Mouse (Mus musculus) natural killer cell, adult 2 months (primary cell): Measurements from ENCODE around the gene Arhgap45.
"Not testable (repeated sequence)": the region's sequence is repeated elsewhere in the genome, so short reads cannot be mapped to it uniquely, and the experiment has no call there.

ENCODE experiments used
- DNase-seq, 2 experiments: peaks; one replicate each; pipeline ENCODE4 v3.0.0; 2022; ENCODE audit warnings: low spot score in 2 of 2

Gene Arhgap45

GRCm38 (mm10) chr10:80033511-80034391 lies 17.3 kb downstream of the Arhgap45 start:
- DNase-seq: peak; percentile 83 to 86

GRCm38 (mm10) chr10:80035148-80035547 lies 18.7 kb downstream of the Arhgap45 start:
- DNase-seq: no peak

GRCm38 (mm10) chr10:80035686-80036085 lies 19.2 kb downstream of the Arhgap45 start:
- no peak for DNase-seq

- no peak for DNase-seq
Observed at GRCm38 (mm10) chr10:80036832-80037231, 20.4 kb downstream of the Arhgap45 start.

- peak; percentile 98 to 99 for DNase-seq
Observed at GRCm38 (mm10) chr10:80039559-80039979, 23.1 kb downstream of the Arhgap45 start, which contains the start of gene Polr2e. Gene Polr2e (minus strand): TSS chr10:80039795.

- not testable (repeated sequence) for DNase-seq
Observed at GRCm38 (mm10) chr10:80041409-80042060, 25.1 kb downstream of the Arhgap45 start.

- DNase-seq: no peak
Observed at GRCm38 (mm10) chr10:80044087-80044486, 27.6 kb downstream of the Arhgap45 start.

GRCm38 (mm10) chr10:80045364-80045763 lies 28.9 kb downstream of the Arhgap45 start:
- not testable (repeated sequence) for DNase-seq

GRCm38 (mm10) chr10:80045766-80046165 lies 29.3 kb downstream of the Arhgap45 start:
- no peak for DNase-seq

GRCm38 (mm10) chr10:80047041-80047565 lies 30.6 kb downstream of the Arhgap45 start, which contains the start of gene Gpx4:
Gene Gpx4 (plus strand): TSS chr10:80047166.
- no peak for DNase-seq

GRCm38 (mm10) chr10:80048396-80048795 lies 31.9 kb downstream of the Arhgap45 start:
- no peak for DNase-seq

- no peak for DNase-seq
Observed at GRCm38 (mm10) chr10:80048834-80049233, 32.4 kb downstream of the Arhgap45 start.

- no peak for DNase-seq
Observed at GRCm38 (mm10) chr10:80050244-80050643, 33.8 kb downstream of the Arhgap45 start.

GRCm38 (mm10) chr10:80050885-80051617 lies 34.6 kb downstream of the Arhgap45 start:
- no peak for DNase-seq

GRCm38 (mm10) chr10:80051618-80052373 lies 35.3 kb downstream of the Arhgap45 start:
- peak; percentile 48 to 70 for DNase-seq

GRCm38 (mm10) chr10:80052374-80052764 lies 35.9 kb downstream of the Arhgap45 start:
- DNase-seq: no peak

GRCm38 (mm10) chr10:80053259-80053780 lies 36.9 kb downstream of the Arhgap45 start:
- DNase-seq: peak; percentile 99 to 100

GRCm38 (mm10) chr10:80053831-80054815 lies 37.7 kb downstream of the Arhgap45 start:
- peak; percentile 48 to 68 for DNase-seq

GRCm38 (mm10) chr10:80054911-80055310 lies 38.5 kb downstream of the Arhgap45 start:
- DNase-seq: not testable (repeated sequence)
